Mouse (Mus musculus) gastrocnemius, postnatal 14 days (tissue): ENCODE results near the gene Vpreb3. TPM values are rescaled to one million over a fixed set of nuclear protein-coding genes. Genes with fewer than 3 reads are reported as not detected.

Experiments
- DNase-seq: peaks from one replicate; pipeline ENCODE4 v3.0.0; 2021; ENCODE audit warnings: mixed read lengths
- intact Hi-C: fragments of 180-260 bp; cut with DNase I; formaldehyde crosslinking; loops from one replicate; pipeline ENCODE4 v1.15.1; 2025; ENCODE audit warnings: low total_unique reads
- long read RNA-seq, 2 experiments: library from polyadenylated mRNA; stranded (forward); transcript quantifications; one replicate each; pipeline ENCODE4 v2.0.0; 2021
- total RNA-seq, 2 experiments: library from RNA; stranded (reverse); gene quantifications; 2 replicates each; pipeline ENCODE4 v1.2.3; 2021

Vpreb3 gene
- total RNA-seq, result not detected
- long read RNA-seq, experiment 1, result 0 reads
- long read RNA-seq, experiment 2, result 0 reads

DNA sequence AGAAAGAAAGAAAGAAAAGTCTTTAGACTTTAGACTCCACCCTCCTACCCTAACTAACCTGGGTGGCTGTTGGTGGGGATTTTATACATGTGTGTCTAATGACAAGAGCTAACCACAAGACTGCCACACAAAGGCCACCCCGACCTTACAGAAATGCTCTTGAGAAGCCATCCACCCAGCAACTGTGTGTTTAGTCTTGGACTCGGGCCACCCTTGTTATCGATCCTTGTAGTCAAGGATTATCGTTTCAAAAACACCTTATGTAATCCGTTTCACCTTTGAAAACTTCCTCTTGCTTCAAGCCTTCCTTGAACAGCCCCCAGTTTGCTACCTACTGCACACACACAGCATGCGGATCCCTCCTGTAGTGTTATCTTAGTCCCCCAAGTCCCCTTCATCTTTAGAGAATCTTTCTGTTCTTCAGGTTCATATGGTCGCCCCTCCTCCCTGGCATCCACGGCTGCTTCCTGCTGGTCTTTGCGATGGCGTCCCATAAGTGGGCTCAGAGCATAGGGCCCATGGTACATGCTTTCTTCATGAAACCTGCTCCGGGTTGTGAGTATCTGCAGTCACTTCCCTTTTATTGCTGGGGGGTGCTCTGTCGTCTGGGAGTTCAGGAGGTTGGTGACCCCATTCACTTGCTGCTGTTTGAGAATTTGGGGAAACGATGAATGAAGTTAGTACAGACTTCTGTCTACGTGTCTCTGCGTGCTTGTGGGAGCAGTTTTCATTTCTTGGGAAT, at the start of gene Vpreb3:
TSS of gene Vpreb3 (plus strand) at position 322 of the 742 bp plus-strand sequence.
- intact Hi-C loops, result no loop called here
- DNase-seq, result no peak

DNA sequence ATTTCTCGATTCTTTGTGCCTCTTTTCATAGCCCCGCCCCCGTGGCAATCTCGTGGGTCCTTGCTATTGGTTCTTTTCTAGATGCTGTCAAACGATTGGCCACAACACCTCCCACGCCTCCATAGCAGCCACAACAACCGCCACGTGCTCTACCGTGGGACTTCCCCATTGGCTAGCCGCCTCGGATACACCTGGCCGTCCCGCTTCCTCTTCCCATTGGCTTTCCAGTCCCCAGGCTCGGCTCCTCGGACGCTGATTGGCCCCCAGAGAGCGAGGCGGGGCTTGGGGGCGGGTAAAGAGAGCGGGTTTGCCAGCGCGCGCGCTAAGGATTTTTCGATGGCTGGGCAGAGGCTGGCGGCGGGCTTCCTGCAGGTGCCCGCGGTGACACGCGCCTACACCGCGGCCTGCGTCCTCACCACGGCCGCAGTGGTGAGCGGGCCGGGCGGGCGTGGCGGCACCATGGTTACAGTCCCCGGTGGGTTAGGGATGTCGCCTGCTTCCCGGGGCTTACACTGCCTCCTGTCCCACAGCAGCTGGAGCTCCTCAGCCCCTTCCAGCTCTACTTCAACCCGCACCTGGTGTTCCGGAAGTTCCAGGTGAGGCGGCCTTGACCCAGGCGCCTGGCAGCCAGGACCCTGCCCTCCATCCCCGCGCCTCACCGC, 49.6 kb upstream of the Vpreb3 start, which contains the start of gene Derl3:
TSS of gene Derl3 (plus strand) at position 325 of the 662 bp plus-strand sequence.
- intact Hi-C loops, result no loop called here
- DNase-seq, result peak; percentile 86

DNA sequence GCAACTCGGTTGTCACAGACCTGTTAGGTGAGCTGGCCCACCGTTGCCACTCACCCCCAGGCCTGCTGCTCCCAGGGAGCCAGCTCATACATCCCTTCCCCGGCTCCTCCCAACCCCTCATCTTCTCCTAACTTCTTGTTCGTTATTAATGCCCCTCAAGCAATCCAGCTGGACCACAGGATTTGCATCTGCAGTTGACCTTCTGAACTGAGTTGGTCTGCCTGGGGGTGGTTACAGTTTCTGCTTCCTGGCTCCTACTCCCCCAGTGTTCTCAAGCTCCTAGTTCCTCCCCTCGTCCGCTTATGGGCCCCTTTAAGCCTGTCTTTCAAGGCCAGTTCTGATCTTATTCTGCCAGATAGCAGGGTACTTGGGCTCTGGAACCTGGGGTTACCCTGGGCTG, 48.3 kb upstream of the Vpreb3 start:
- no peak for DNase-seq
- intact Hi-C loops, result no loop called here

DNA sequence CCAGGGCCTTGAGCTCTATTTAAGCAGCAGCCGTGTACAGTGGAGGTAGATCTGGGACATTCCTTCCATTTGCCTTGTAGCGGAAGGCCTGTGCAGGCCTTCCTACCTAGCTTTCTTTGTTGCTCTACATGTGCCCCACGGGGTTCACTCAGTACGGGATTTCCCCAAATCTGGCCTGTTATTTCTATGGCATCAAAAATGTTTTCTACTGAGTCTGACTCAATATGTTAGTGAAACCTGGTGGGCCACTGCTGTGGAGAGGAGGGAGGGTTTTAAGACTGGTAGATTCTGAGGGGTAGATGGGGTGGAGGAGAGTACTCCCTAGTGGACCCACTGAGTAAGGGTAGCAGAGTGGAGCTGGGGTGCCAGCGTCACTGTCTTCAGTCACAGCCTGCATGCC, 47.1 kb upstream of the Vpreb3 start:
- intact Hi-C loops, result loop anchor here (5.0 kb wide), 1 partner anchor 52 kb away; no protein-coding TSS in a partner anchor
- no peak for DNase-seq

DNA sequence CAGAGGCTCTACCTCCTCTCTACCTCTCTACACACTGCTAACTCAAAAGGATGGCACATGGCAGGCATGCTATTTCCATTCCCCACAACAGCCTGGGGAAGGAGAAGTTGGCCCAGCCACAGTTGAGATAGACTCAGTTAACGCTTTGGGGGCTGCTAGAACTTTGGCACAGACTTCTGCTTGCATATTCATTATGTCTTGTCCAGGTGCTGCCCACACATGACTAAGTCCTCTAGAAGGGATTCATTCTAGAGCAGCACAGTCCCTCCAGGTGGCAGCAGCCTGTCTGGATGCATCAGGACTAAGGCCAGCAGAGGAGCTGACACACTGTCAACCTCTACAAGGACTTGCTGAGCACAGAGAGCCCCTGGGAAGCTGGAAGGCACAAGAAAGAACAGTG, 46.6 kb upstream of the Vpreb3 start:
- intact Hi-C loops, result loop anchor here (5.0 kb wide), 1 partner anchor 51 kb away; no protein-coding TSS in a partner anchor
- no peak for DNase-seq

DNA sequence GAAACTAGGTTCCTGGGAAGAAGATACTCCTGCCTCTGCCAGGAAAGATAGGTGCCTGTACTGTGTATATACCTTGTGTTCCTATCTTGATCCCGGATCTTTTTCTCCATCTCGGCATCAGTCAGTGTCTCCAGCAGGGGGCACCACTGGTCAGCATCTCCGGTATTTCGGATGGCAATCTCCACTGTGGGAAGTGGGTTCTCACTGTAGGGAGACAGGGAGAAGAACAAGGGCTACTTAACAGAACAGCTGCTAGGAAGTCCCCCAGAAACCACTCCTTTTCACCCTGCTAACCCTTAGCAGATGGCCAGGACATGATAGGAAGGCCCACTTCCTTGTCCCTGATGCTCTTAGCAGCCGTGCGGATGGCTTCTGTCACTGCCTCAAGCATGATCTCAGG, 45.5 kb upstream of the Vpreb3 start:
- peak; percentile 80 for DNase-seq
- intact Hi-C loops, result loop anchor here (5.0 kb wide), 1 partner anchor 50 kb away; no protein-coding TSS in a partner anchor

DNA sequence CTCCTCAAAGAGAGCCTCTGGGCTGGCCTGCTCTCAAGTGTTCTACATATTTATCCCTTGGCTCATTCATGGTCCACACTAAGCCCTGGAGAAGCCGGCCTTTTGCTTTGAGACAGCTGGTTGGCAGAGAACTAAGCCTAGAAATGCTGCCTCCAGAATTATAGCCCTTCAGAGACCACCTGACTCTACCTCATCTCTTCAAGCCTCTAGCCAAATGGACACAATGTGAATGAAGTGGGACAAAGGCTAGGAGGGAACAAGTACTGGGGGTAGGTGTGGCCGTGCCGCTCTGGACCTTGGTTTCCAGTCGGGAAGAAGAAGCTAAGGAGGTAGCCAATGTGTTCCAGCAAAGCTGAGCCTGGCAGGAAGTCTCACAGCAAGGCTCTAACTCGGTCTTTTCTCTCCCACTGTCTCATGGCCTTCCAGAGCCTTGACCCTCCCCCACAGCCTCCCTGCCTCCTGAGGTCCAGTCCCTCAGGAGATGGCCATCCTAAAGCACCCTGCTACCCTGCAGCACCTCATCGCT, 44.8 kb upstream of the Vpreb3 start:
- intact Hi-C loops, result loop anchor here (5.0 kb wide), 1 partner anchor 49 kb away; no protein-coding TSS in a partner anchor
- no peak for DNase-seq

DNA sequence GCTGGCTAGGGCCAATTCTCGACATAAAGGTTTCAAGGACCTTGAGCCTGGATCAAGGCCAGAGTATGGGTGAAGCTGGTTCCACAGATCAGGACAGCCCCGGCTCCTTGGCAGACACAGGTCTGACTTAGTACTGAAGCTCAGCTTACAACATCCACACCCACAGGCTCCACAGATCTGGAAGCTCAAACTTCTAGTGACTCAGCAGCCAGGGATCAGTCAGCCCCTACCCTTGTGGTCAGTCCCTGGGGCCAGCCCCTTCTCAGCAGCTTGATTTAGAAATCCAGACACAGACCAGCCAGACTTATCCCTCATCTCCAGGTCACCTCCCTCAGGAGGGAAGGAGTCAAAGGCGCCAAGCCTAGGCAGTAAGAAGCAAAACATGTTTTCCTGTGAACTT, 44.0 kb upstream of the Vpreb3 start:
- intact Hi-C loops, result loop anchor here (5.0 kb wide), 1 partner anchor 48 kb away; no protein-coding TSS in a partner anchor
- peak; percentile 75 for DNase-seq

DNA sequence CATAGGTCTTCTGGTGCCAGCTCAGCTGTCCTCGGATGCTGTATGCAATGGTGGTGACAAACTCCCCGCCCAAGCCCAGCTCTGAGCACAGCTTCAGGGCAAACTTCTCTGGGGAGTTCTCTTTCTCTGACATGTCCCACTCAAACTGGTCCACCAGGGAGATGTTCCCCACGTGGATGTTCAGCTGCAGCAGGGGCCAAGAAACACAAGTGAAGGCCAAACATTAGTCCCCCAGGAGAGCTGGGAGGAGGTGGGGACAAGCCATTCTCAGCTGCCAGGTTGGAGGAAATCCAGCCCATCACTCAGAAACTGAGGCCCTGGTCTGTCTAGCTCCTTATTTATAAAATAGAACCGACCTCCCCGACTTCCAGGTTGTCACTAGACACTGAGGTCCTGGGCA, 38.5 kb upstream of the Vpreb3 start:
- intact Hi-C loops, result no loop called here
- no peak for DNase-seq

DNA sequence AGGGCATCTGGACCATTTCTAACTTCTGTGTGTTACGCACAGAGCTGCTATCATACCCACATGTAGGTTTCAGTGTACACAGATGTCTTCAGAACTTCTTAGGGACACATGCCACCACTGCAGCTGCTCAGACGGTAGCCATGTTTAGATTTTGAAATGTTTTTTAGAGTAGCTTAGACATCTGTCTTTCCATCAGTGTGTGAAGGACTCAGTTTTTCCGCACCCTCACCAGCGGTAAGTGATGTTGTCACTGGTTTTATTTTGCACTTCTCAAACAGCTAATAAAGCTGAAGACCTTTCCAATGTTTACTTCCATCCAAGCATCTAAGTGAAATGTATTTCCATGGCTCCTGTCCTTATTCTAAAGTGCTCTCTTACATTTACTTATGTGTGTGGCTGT, 36.0 kb upstream of the Vpreb3 start:
- intact Hi-C loops, result no loop called here
- DNase-seq, result no peak

DNA sequence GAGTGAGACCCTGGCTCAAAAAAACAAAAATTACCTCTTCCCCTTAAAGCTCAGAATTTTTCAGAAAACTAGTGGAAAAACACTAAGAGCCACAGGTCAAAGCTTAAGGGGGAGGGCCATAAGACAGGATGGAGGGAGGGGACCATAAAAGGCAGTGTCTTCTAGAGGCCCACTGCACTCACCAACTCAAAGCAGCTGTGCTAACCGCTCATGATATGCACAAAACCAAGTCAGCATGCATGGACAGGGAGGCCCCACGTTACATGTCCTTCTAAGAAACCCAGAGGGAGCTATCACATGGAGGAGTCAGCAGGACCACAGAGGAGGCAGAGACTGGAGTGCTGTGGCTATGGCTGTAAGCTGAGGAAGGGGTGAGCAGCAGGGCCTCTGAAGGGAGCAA, 32.2 kb upstream of the Vpreb3 start:
- no peak for DNase-seq
- intact Hi-C loops, result no loop called here

DNA sequence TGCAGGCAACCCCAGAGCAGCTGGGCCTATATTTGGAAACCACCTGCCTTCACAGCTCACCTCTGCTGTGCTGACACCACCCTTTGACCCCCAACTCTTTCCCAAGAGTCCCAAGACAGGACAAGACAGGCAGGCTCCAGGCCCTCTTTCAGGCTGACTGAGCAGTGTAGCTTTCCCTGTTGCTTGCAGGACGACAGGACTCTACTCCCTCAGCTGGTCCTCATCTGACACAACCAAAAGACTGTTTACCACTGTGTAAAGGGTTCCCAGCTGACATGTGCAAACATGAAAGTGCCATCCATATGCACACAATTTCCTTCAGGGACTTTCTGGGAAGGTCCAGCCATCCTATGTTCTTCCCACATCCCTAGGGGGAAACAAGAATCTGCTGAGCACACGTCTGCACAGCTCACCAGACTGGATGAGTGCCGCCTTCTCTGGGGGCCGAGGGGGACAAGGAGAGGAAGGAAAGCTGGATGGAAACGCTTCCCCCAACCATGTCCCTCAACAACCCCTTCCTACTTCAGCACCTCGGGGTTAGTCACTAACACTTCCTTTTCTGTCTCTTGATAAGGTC, 29.8 kb upstream of the Vpreb3 start:
- no peak for DNase-seq
- intact Hi-C loops, result no loop called here

DNA sequence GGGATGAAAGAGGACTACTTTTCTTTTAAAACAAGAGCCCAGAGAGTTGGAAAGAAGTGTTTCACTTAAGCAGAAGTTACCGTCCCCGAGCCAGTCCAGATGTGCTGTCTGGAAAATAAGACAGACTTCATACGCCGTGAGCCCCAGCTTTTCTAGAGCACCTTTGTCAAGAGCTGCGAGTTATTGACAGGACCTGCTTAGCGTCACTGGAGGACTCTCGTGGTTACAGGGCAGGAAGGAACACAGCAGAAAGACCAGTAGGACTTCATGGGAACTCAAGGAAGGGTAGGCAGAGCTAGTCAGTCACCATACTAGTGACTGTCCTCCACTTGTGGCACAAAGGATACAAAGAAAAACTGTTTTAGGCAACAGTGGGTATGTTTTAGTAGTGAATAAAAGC, 27.3 kb upstream of the Vpreb3 start:
- intact Hi-C loops, result no loop called here

DNA sequence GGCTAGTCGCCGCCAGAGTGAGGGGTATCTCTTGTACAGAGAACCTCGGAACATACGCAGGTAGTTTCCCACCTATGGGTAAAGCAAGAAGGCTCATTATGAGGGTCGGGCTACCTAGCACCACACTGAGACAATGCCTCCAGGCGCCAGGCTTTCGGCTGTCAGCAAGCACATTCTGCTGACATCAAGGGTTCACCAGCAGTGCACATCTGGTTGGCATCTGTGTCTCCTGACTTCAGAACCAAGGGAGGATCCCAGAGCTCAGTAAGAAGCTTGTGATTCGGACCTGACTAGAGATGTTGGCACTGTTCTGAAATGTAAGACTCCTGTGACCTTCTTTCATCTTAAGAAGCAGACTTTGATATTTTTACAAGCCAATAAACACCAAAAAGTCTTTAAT, 26.0 kb upstream of the Vpreb3 start:
- intact Hi-C loops, result no loop called here
- no peak for DNase-seq

More for the DNA sequence above, 27.3 kb upstream of the Vpreb3 start:
- DNase-seq, result no peak

DNA sequence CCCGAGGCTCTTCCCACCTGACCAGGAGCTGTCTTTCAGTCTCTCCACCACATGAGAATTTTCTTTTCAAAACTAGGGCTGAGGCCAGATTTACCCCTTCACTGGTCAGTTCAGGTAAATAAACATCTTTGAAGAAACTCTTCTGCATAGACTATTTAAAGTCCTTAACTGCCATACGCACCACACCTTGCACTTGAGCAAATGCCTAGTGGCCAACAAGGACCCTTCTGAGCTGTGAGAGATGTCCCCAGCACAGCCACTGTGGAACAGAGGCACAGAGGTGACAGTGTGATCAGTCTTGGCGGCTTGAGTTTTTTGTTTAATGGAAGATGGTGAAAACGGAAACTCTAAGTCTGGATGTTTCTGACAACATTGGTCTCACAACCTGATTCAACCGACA, 23.8 kb upstream of the Vpreb3 start:
- intact Hi-C loops, result no loop called here
- no peak for DNase-seq

DNA sequence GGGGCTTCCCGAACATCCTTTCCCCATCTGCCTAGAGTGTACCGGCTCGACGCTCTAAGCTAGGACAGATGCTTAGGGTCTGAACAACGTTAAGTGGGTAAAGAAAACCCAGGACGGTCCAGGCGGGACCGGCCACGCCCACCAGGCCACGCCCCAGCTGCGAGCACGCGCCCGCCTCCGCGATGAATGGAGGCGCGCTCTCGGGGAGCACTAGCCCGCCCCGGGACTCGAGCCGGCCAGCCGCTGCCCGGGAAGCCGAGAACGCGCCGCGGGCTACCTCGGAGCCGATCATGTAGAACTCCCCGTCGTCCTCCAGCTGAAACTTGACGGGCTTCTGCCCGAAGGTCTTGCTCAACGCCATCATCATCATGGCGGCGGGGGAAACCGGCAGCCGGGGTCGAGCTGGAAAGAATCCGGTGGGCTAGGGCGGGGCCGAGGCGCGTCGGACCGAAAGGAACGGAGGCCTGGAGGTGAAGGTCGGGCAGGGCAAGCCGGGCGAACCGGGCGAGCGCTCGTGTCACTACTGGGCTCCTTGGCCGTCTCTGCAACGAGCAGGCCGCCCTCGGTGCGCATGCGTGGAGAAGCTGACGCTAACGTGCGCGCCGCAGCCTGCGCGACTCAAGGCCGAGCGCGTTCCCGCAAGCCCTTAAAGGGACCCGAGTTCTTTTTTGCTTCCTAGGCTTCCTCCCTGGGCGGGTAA, 21.7 kb upstream of the Vpreb3 start, which contains the start of gene Smarcb1:
TSS of gene Smarcb1 (minus strand) at position 592 of the 700 bp plus-strand sequence.
- intact Hi-C loops, result no loop called here
- DNase-seq, result peak; percentile 95

DNA sequence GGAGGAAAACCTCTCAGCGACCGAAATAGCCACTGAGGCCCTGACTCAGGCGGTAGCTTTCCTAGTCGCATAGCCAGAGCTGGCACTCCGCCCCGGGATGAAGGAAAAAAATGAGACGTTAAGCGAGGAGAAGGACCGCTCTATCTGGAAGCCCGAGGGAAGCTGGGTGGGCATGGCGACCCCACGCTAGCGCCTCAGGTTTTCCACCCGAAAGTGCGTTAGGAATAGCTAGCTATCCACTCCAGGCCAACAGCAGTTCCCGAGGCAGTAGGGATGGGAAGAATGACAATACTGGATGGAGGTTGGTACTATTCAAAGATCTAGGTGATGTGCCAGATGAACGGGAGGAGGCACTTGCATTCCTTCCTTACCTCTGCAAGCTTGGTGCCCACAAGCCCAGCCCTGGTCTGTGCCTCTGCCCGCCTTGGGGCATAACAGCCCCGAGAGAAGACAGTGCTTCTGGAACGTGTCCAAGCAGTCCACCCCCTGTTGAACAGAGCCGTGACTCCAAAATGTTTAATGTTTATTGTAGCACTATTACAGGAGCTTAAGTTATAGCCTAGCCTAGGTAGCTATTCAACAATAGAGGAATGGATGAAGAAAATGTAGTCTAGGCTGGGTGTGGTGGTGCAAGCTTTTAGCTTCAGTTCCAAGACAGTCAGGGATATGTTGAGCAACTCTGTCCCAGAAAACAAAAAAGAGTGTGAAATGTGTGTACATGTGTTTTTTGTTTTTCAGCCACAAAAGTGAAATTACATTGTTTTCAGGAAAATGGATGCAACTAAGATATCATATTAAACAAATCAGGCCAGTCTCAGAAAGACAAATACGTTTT, 20.9 kb upstream of the Vpreb3 start:
- DNase-seq, result no peak
- intact Hi-C loops, result no loop called here

DNA sequence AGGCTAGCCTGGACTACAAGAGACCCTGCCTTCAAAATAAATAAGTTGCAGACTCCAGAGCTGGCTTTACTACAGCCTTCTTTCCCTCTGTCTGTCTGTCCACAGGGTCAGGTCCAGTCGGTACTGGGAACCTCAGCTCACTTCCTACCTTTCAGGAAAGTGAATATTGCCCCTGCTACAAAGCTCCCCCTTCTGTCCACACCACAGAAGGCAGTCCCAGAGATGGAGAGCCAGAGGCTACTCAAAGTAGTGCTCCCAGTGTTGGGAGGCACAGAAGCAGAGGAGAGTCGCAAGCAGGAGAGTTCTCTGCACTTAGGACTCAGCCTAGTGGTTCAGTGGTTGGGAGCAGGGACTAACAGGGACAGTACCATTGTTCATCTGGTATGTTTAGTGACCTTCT, 18.5 kb upstream of the Vpreb3 start:
- no peak for DNase-seq
- intact Hi-C loops, result no loop called here

DNA sequence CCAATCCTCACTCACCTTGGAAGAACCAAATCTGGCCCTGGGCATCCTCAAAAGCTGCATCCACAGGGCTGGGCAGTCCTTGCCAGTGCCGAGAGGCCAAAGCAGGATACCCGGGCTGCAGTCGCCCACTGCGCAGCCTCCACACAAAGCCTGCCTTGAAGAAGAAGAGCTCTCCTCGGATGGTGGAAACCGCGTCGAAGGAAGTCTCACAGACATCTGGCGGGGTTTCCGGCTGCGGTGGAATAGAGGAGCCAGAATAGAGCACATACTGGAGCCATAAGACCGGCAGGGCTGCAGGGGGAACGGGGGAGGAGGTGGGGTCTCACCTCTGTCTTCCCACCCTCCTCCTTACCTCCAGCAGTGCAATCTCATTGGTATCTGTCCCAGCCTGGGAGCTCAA, 16.5 kb upstream of the Vpreb3 start:
- no peak for DNase-seq
- intact Hi-C loops, result no loop called here
